Mouse (Mus musculus) liver, postnatal 0 days (tissue): ENCODE data around the gene Fam174a. TPM values are rescaled to one million over a fixed set of nuclear protein-coding genes. Genes with fewer than 3 reads are reported as not detected.

Experiments used
- ATAC-seq: fragments of 200-750 bp; cut with Nextera tagmentation; 2 replicates; pipeline ENCODE4 v1.8.0; 2017; ENCODE audit warnings: mild to moderate bottlenecking, moderate library complexity
- DNase-seq: peaks from one replicate; pipeline ENCODE4 v3.0.0-alpha.2; 2016
- H3K27ac ChIP-seq: fragments of 300-500 bp; sonication (generic); 2 replicates; pipeline ENCODE4 v1.5.1; 2014; ENCODE audit warnings: antibody characterized with exemption, moderate library complexity, mild to moderate bottlenecking, low read depth
- H3K27me3 ChIP-seq: fragments of 300-500 bp; sonication (generic); 2 replicates; pipeline ENCODE4 v1.6.1; 2014; ENCODE audit warnings: low read length, control low read depth, mixed read lengths; ENCODE audit not compliant: insufficient read depth
- H3K36me3 ChIP-seq: fragments of 300-500 bp; sonication (generic); replicated peaks from 2 replicates; pipeline ENCODE4 v1.6.1; 2014; ENCODE audit warnings: mild to moderate bottlenecking, control low read depth, low read length, moderate library complexity, mixed read lengths; ENCODE audit not compliant: insufficient read depth
- H3K4me1 ChIP-seq: fragments of 300-500 bp; sonication (generic); 2 replicates; pipeline ENCODE4 v1.6.1; 2014; ENCODE audit warnings: antibody characterized with exemption, mild to moderate bottlenecking, control low read depth; ENCODE audit not compliant: insufficient read depth
- H3K4me2 ChIP-seq: fragments of 300-500 bp; sonication (generic); 2 replicates; pipeline ENCODE4 v1.6.1; 2014; ENCODE audit warnings: low read depth, mild to moderate bottlenecking, low read length, moderate library complexity, mixed read lengths
- H3K4me3 ChIP-seq: fragments of 300-500 bp; sonication (generic); 2 replicates; pipeline ENCODE4 v1.5.1; 2014; ENCODE audit warnings: low read depth, low read length
- H3K9ac ChIP-seq: fragments of 300-500 bp; sonication (generic); replicated peaks from 2 replicates; pipeline ENCODE4 v1.6.1; 2014; ENCODE audit warnings: mild to moderate bottlenecking, moderate library complexity
- H3K9me3 ChIP-seq: fragments of 300-500 bp; sonication (generic); 2 replicates; pipeline ENCODE4 v1.6.1; 2016; ENCODE audit warnings: mild to moderate bottlenecking, control low read depth, low read length, mixed read lengths
- CTCF ChIP-seq: sonication (generic); IDR thresholded peaks from 2 replicates; pipeline ENCODE4 v1.5.1; 2016; ENCODE audit warnings: antibody characterized with exemption, low read depth
- EP300 ChIP-seq: IDR thresholded peaks from 2 replicates; pipeline ENCODE4 v1.6.1; 2016; ENCODE audit warnings: antibody characterized with exemption, low read depth, mild to moderate bottlenecking
- WGBS: fragments of 180-500 bp; shearing (Covaris S2); extraction: QIAGEN DNeasy Blood & Tissue Kit; methylation state at CpG from one replicate; pipeline ENCODE4 v1.1.7; 2014; ENCODE audit not compliant: insufficient replicate concordance; 5-methylcytosine and 5-hydroxymethylcytosine counted together
- polyA plus RNA-seq: library from polyadenylated mRNA; unstranded; fragments of >200 nt; fragmentation: Nextera tagmentation; extraction: Ambion mirVana; gene quantifications from 2 replicates; pipeline ENCODE4 v1.2.1, GENCODE M21; 2015

Gene Fam174a
- polyA plus RNA-seq, result 14.5 and 16.0 TPM in 2 replicates

GRCm38 (mm10) chr1:95313393-95314228, at the start of gene Fam174a:
Fam174a (plus strand) TSS chr1:95313623.
- under 1% methylated on average over 77 of the region's 79 CpGs for WGBS

GRCm38 (mm10) chr1:95263843-95264242, 49.6 kb upstream of the Fam174a start:
- no peak overlapping the region for H3K4me2 ChIP-seq
- no peaks in the 10 kb centered on the region for H3K27me3 ChIP-seq
- no peaks in the 10 kb centered on the region for H3K4me1 ChIP-seq
- H3K27ac ChIP-seq, result no peak overlapping the region
- no peak overlapping the region for H3K9ac ChIP-seq
- DNase-seq (no peak), ATAC-seq (no peak)
- WGBS, result 58% methylated on average over 2 of the region's 2 CpGs
- H3K4me3 ChIP-seq, result no peak overlapping the region
- H3K9me3 ChIP-seq, result no peaks in the 10 kb centered on the region
- TF ChIP-seq CTCF, result no peak
- no peak for TF ChIP-seq EP300
- H3K36me3 ChIP-seq, result no peaks in the 10 kb centered on the region

More at GRCm38 (mm10) chr1:95313393-95314228, at the start of gene Fam174a:
- ATAC-seq (peak; percentile 95), DNase-seq (peak; percentile 92)
- H3K27me3 ChIP-seq, result no peaks in the 10 kb centered on the region
- peak within 1 kb of the TSS; percentile 86 for H3K27ac ChIP-seq
- H3K4me1 ChIP-seq, result peaks cover 9% of the 10 kb centered on the region
- H3K4me2 ChIP-seq, result peak within 1 kb of the TSS; percentile 91
- no peaks in the 10 kb centered on the region for H3K36me3 ChIP-seq
- TF ChIP-seq CTCF (no peak), EP300 (no peak)
- H3K4me3 ChIP-seq, result peak within 1 kb of the TSS; percentile 96
- H3K9me3 ChIP-seq, result no peaks in the 10 kb centered on the region
- peak within 1 kb of the TSS; percentile 92 for H3K9ac ChIP-seq

- H3K36me3 ChIP-seq, result no peaks in the 10 kb centered on the region
- H3K9me3 ChIP-seq, result no peaks in the 10 kb centered on the region
- no peaks in the 10 kb centered on the region for H3K27me3 ChIP-seq
- no peaks in the 10 kb centered on the region for H3K4me1 ChIP-seq
- ATAC-seq (peak; percentile 75), DNase-seq (peak; percentile 19)
- 64% methylated on average over 13 of the region's 13 CpGs for WGBS
- no peak overlapping the region for H3K4me2 ChIP-seq
- no peak for TF ChIP-seq EP300
- TF ChIP-seq CTCF, result no peak
- no peak overlapping the region for H3K4me3 ChIP-seq
- H3K27ac ChIP-seq, result no peak overlapping the region
- no peak overlapping the region for H3K9ac ChIP-seq
These were observed 45.3 kb upstream of the Fam174a start for GRCm38 (mm10) chr1:95267950-95268724.

GRCm38 (mm10) chr1:95273321-95273720, 40.1 kb upstream of the Fam174a start:
- no peak for TF ChIP-seq EP300
- no peak for TF ChIP-seq CTCF
- 55% methylated on average over 1 of the region's 1 CpGs for WGBS
- H3K27ac ChIP-seq, result no peak overlapping the region
- no peak overlapping the region for H3K4me2 ChIP-seq
- no peaks in the 10 kb centered on the region for H3K9me3 ChIP-seq
- DNase-seq, result no peak
- no peaks in the 10 kb centered on the region for H3K27me3 ChIP-seq
- no peaks in the 10 kb centered on the region for H3K4me1 ChIP-seq
- no peak overlapping the region for H3K9ac ChIP-seq
- H3K4me3 ChIP-seq, result no peak overlapping the region
- H3K36me3 ChIP-seq, result no peaks in the 10 kb centered on the region
- no peak for ATAC-seq

- 61% methylated on average over 5 of the region's 5 CpGs for WGBS
- H3K4me3 ChIP-seq, result no peak overlapping the region
- H3K27ac ChIP-seq, result no peak overlapping the region
- no peaks in the 10 kb centered on the region for H3K27me3 ChIP-seq
- H3K9me3 ChIP-seq, result no peaks in the 10 kb centered on the region
- H3K4me2 ChIP-seq, result no peak overlapping the region
- DNase-seq (no peak), ATAC-seq (no peak)
- H3K36me3 ChIP-seq, result no peaks in the 10 kb centered on the region
- H3K4me1 ChIP-seq, result 0 out of 2 replicates have a peak, but pooled peaks cover 3% of the 10 kb centered on the region
- no peak overlapping the region for H3K9ac ChIP-seq
- TF ChIP-seq CTCF (no peak), EP300 (no peak)
These were observed 5.1 kb upstream of the Fam174a start for GRCm38 (mm10) chr1:95308324-95308723.

- H3K4me2 ChIP-seq, result peak overlapping the region; percentile 91
- TF ChIP-seq EP300 (no peak), CTCF (no peak)
- no peak for DNase-seq
- H3K36me3 ChIP-seq, result no peaks in the 10 kb centered on the region
- no peaks in the 10 kb centered on the region for H3K9me3 ChIP-seq
- no peaks in the 10 kb centered on the region for H3K27me3 ChIP-seq
- H3K4me3 ChIP-seq, result peak overlapping the region; percentile 96
- peaks cover 9% of the 10 kb centered on the region for H3K4me1 ChIP-seq
- peak overlapping the region; percentile 86 for H3K27ac ChIP-seq
- under 1% methylated on average over 6 of the region's 6 CpGs for WGBS
- H3K9ac ChIP-seq, result peak overlapping the region; percentile 92
- no peak for ATAC-seq
These were observed 769 bp downstream of the Fam174a start for GRCm38 (mm10) chr1:95314229-95314555.
